Mouse (Mus musculus) limb, embryonic 14.5 days (tissue): ENCODE measurements around the gene Ntrk2. TPM values are rescaled to one million over a fixed set of nuclear protein-coding genes. Genes with fewer than 3 reads are reported as not detected.

Source experiments
- ATAC-seq: fragments of 200-750 bp; cut with Nextera tagmentation; 2 replicates; pipeline ENCODE4 v1.8.0; 2017; ENCODE audit warnings: low read depth, moderate number of reproducible peaks, moderate TSS enrichment; ENCODE audit not compliant: low FRiP score
- DNase-seq: peaks from one replicate; pipeline ENCODE4 v3.0.0-alpha.2; 2015; ENCODE audit warnings: low spot score
- H3K27ac ChIP-seq: fragments of 300-500 bp; sonication (generic); replicated peaks from 2 replicates; pipeline ENCODE4 v1.5.1; 2014; ENCODE audit warnings: low read depth, mild to moderate bottlenecking, low read length, moderate library complexity, mixed read lengths
- H3K27me3 ChIP-seq: fragments of 300-500 bp; sonication (generic); 2 replicates; pipeline ENCODE4 v1.6.1; 2014; ENCODE audit warnings: low read length, mixed read lengths; ENCODE audit not compliant: control insufficient read depth, insufficient read depth
- H3K36me3 ChIP-seq: fragments of 300-500 bp; sonication (generic); 2 replicates; pipeline ENCODE4 v1.6.1; 2014; ENCODE audit warnings: mild to moderate bottlenecking, low read length, moderate library complexity, mixed read lengths; ENCODE audit not compliant: control insufficient read depth, insufficient read depth
- H3K4me1 ChIP-seq: fragments of 300-500 bp; sonication (generic); 2 replicates; pipeline ENCODE4 v1.6.1; 2014; ENCODE audit warnings: antibody characterized with exemption, low read length, mixed read lengths; ENCODE audit not compliant: control insufficient read depth, insufficient read depth
- H3K4me2 ChIP-seq: fragments of 300-500 bp; sonication (generic); replicated peaks from 2 replicates; pipeline ENCODE4 v1.6.1; 2014; ENCODE audit warnings: low read depth, mild to moderate bottlenecking, low read length, moderate library complexity; ENCODE audit not compliant: severe bottlenecking
- H3K4me3 ChIP-seq: fragments of 300-500 bp; sonication (generic); replicated peaks from 2 replicates; pipeline ENCODE4 v1.5.1; 2014; ENCODE audit warnings: low read length
- H3K9ac ChIP-seq: fragments of 300-500 bp; sonication (generic); 2 replicates; pipeline ENCODE4 v1.6.1; 2014; ENCODE audit warnings: mild to moderate bottlenecking, low read depth, low read length, moderate library complexity; ENCODE audit not compliant: severe bottlenecking
- H3K9me3 ChIP-seq: fragments of 300-500 bp; sonication (generic); 2 replicates; pipeline ENCODE4 v1.6.1; 2016; ENCODE audit warnings: low read length; ENCODE audit not compliant: control insufficient read depth
- POLR2A ChIP-seq: fragments of 200-500 bp; IDR thresholded peaks from 2 replicates; pipeline ENCODE4 v1.8.0; 2012; ENCODE audit warnings: inconsistent platforms, mild to moderate bottlenecking, moderate library complexity, borderline replicate concordance; ENCODE audit not compliant: insufficient read depth, insufficient read length; ENCODE audit errors: extremely low read depth
- WGBS: fragments of 180-500 bp; shearing (Covaris S2); extraction: QIAGEN DNeasy Blood & Tissue Kit; methylation state at CpG from one replicate; pipeline ENCODE4 v1.1.7; 2014; 5-methylcytosine and 5-hydroxymethylcytosine counted together
- polyA plus RNA-seq, 2 experiments: library from polyadenylated mRNA; depleted of rRNA in 1 of 2; stranded (reverse) in 1 of 2; unstranded in 1 of 2; fragments of >200 nt; fragmentation: Nextera tagmentation in 1 of 2; extraction: Ambion mirVana in 1 of 2; gene quantifications; 2 replicates each; pipeline versions ENCODE4 v1.2.1 to v1.2.3; 2012 to 2014

The Ntrk2 gene
- polyA plus RNA-seq, 2 experiments: 15.8 to 18.2 TPM

DNA sequence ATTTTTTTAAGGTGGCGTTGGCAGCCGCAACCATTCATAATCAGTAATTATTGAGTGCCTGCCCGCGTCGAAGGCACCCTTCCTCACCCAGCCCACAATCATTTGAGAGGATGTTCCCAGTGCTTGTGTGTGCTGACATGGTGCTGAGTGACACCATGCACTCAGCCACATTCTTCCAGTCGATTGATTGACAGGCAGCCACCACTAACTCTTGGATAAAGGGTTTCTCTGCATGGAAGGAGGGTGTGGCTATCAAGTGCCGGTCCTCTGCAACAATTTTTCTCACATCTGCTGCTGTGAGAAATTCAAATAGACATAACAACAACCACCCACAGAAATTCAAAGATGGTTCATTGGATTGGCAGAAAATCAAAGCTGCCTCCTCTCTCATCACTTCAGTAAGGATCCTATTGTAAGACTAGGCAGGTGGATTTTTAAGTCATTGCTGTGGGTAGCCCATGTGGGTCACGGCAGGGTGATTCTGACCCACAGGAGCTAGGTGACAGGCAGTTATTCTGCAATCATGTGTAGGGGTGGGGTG, 148.9 kb downstream of the Ntrk2 start:
- H3K4me3 ChIP-seq: no peak overlapping the region
- H3K27ac ChIP-seq: no peak overlapping the region
- H3K9me3 ChIP-seq: no peaks in the 10 kb centered on the region
- no peak overlapping the region for H3K4me2 ChIP-seq
- H3K9ac ChIP-seq: no peak overlapping the region
- ATAC-seq (no peak), DNase-seq (no peak)
- no peak for TF ChIP-seq POLR2A
- WGBS: 57% methylated on average over 8 of the region's 8 CpGs
- no peaks in the 10 kb centered on the region for H3K27me3 ChIP-seq
- no peaks in the 10 kb centered on the region; the same call in 1 of the 2 replicates for H3K4me1 ChIP-seq
- H3K36me3 ChIP-seq: no peaks in the 10 kb centered on the region

DNA sequence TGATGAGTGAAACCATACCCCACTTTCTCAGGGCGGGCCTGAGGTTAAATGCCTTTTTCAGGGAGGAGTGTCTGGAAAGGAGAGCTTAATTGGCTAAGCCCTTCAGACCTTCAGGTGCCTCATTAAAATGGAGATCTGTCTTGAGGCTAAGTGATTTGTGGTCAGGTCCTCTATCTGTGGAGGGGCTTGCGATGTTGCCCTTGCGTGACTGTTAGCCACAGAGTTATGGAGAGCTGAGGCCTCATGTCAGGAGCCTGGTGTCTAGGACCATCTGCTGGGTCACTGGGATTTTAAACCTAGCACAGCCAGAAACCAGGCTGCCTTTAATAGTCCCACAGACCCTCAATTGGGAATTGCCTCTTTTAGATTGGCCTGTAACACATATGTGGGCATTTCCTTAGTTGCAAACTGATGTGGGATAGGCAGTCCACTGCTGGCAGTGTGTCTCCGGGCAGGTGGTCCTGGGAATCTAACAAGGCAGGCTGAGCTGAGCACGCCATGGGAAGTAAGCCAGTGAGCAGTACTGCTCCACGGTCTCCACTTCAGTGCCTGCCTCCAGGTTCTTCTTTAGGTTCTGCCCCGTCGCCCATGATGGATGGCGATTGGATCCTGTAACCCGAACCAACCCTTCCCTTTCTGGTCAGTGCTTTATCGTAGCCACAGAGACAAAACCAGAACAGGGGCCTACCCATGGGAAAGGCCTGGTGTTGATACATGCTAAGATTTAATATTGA, 152.0 kb downstream of the Ntrk2 start:
- no peak overlapping the region for H3K9ac ChIP-seq
- no peaks in the 10 kb centered on the region; the same call in 1 of the 2 replicates for H3K4me1 ChIP-seq
- DNase-seq (no peak), ATAC-seq (no peak)
- no peaks in the 10 kb centered on the region for H3K9me3 ChIP-seq
- TF ChIP-seq POLR2A: no peak
- H3K27ac ChIP-seq: no peak overlapping the region
- H3K27me3 ChIP-seq: no peaks in the 10 kb centered on the region
- H3K4me2 ChIP-seq: no peak overlapping the region
- WGBS: 43% methylated on average over 11 of the region's 11 CpGs
- no peaks in the 10 kb centered on the region for H3K36me3 ChIP-seq
- H3K4me3 ChIP-seq: no peak overlapping the region

DNA sequence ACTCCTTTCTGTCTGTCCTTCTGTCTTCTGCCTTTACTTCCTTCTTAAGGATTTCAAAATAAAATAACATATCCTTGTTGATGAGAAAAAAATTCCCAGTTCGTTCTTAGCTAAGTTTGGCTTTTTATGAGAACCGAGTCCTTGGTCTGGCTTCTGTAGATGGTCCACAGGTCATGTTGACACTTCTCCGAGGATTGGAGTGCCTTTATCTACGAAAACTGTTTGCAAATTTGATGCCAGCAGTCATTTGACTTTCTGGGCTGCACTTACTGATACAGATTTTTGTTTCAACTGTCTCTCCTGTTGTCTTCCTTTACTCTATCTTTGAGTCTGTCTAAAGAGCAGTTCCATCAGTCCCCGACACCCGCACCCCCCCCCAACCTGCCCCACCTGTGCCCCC, 154.0 kb downstream of the Ntrk2 start:
- Histone ChIP-seq H3K27ac (no peak overlapping the region), H3K4me1 (no peaks in the 10 kb centered on the region; the same call in 1 of the 2 replicates), H3K4me2 (no peak overlapping the region), H3K9ac (no peak overlapping the region), H3K27me3 (no peaks in the 10 kb centered on the region), H3K36me3 (no peaks in the 10 kb centered on the region), H3K4me3 (no peak overlapping the region), H3K9me3 (no peaks in the 10 kb centered on the region)
- 88% methylated on average over 6 of the region's 6 CpGs for WGBS
- ATAC-seq: no peak
- TF ChIP-seq POLR2A: no peak
- DNase-seq: no peak

DNA sequence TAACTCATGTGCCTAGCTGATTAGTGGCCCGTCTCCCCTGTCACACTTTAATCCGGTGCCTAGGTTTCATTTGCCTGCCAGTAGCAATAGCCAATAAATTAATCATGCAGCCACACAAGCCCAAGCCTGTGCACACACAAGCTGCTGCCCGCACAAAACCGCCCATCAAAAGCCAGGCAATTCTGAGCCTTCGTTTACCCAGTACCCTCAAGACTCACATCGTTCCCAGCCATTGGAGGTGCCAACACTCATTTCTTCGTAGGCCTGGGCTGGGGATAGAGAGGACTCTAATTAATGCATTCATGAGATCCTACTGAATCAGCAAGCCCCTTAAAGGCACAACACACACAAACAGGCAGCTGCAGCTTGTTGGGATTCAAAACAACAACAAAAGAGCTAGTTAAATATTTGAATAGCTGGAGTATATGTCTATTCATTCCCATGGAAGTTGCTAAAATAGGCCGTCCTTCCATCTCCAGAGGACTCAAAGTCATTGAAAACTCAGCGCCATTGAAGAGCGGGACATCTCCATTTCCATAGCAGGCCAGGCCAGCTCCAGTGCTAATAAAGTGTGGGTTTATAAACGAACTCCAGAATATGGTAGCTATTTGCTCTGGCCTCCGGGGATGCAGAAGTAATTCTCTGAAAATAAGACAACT, 158.5 kb downstream of the Ntrk2 start:
- Histone ChIP-seq H3K9me3 (no peaks in the 10 kb centered on the region), H3K36me3 (no peaks in the 10 kb centered on the region), H3K4me1 (no peaks in the 10 kb centered on the region), H3K27ac (no peak overlapping the region), H3K9ac (no peak overlapping the region), H3K4me3 (no peak overlapping the region), H3K27me3 (no peaks in the 10 kb centered on the region), H3K4me2 (no peak overlapping the region)
- no peak for TF ChIP-seq POLR2A
- DNase-seq (no peak), ATAC-seq (no peak)
- WGBS: 48% methylated on average over 12 of the region's 12 CpGs

DNA sequence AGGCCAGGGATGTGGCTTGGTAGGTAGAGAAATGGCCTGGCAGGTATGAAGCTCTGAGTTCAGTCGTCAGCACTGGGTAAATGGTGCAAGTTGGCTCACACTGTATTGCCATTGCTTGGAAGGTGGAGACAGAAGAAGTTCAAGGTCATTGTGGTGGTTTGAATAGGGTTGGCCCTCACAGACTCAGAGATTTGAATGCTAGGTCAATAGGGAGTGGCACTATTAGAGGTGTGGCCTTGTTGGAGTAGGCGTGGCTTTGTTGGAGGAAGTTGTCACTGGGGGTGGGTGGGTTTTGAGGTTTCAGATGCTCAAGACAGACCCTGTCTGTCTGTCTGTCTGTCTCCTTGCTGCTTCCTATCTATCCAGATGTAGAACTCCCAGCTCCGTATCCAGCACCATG, 159.5 kb downstream of the Ntrk2 start:
- Histone ChIP-seq H3K36me3 (no peaks in the 10 kb centered on the region), H3K9me3 (no peaks in the 10 kb centered on the region), H3K9ac (no peak overlapping the region), H3K4me1 (peaks cover 1% of the 10 kb centered on the region; the same call in 1 of the 2 replicates), H3K4me3 (no peak overlapping the region), H3K27me3 (no peaks in the 10 kb centered on the region), H3K4me2 (no peak overlapping the region), H3K27ac (no peak overlapping the region)
- DNase-seq (no peak), ATAC-seq (no peak)
- WGBS: 93% methylated on average over 3 of the region's 3 CpGs
- no peak for TF ChIP-seq POLR2A
